Mouse (Mus musculus): ENCODE data around the gene Ifrd1.
"Not testable (repeated sequence)": the region's sequence is repeated elsewhere in the genome, so short reads cannot be mapped to it uniquely, and the experiment has no call there.

Ifrd1 gene

GRCm38 (mm10) chr12:40248454-40249180 is at the start of gene Ifrd1:
Gene Ifrd1 (minus strand): TSS chr12:40248504.
- no peak for DNase-seq

GRCm38 (mm10) chr12:40286539-40286938 is 38.2 kb upstream of the Ifrd1 start:
- peak; percentile 19 for DNase-seq

- DNase-seq: peak; percentile 88
Observed at GRCm38 (mm10) chr12:40280596-40281325, 32.5 kb upstream of the Ifrd1 start.

- DNase-seq: no peak
Observed at GRCm38 (mm10) chr12:40277581-40277980, 29.3 kb upstream of the Ifrd1 start.

GRCm38 (mm10) chr12:40274931-40275330 is 26.6 kb upstream of the Ifrd1 start:
- no peak for DNase-seq

DNA sequence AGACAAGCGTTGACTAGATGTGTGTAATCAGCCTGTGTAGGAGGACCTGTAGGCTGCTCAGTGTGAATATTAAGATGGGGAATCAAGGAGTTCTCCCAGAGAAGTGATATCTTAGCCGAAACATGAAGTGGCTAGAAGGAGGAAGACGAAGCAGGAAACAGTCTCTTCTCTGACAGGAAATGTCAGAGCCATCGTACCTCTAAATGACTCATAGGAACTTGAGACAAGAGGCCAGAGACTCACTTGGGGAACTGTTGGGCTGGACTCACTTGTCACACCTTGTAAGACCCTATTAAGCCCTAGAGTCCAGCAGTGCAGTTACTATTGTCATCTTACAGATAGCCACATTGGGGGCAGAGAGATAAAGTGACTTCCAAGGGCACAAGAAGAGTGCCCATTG is 25.0 kb upstream of the Ifrd1 start:
- no peak for DNase-seq

DNA sequence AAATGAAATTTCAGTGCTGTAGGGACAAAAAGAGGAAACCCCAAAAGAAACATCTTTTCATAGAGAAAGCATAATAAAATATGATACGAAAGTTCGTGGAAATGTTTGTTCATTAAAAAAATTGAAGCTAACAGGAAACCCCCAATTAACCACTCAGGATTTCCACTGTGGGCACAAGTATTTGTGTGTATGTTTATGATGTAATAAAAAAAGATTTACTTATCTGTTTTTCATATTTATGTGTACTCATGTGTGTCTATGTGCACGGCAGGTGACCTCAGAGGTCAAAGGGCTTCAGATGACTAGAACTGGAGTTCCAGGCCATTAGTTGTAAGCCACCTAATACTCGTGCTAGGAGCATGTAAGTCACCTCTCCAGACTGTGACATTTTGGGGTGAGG is 24.4 kb upstream of the Ifrd1 start:
- DNase-seq: no peak

- no peak for DNase-seq
Observed at GRCm38 (mm10) chr12:40268313-40268712, 20.0 kb upstream of the Ifrd1 start.

DNA sequence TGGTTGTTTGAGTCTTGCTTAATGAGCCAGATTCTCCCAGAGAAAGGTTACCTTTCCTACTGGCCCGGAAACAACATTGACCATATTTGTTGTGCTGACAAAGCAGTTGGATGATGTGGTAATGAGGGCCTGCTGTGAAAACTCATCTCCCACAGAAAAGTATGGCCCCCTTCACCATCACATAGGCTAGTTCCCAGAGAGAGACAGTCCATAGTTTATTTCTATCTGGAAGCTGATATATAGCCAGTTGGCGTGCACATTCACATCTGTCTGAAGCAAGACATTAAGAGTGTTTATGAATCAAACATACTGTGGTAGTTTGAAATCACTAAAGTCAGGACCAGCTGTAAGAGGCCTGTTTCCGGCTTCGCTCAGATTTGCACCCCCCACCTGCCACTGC is 15.4 kb upstream of the Ifrd1 start:
- no peak for DNase-seq

DNA sequence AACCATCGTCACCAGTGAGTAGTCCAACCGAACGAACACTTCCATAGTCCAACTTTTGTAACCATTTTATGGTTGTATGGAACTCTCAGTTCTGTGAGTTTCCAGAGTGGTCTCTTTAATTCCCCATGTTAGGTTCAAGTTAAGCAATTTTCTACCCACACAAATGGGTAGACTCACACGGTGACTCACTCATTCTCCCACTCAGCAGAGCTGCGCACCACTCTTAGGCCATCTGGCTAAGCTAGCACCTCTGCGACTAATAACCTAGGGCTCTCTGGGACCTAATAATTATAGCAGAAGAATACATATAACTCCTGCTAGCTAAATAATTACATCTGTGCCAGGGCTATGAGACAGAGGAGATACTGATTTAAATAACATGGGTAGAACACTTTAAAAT is 14.7 kb upstream of the Ifrd1 start:
- no peak for DNase-seq

DNA sequence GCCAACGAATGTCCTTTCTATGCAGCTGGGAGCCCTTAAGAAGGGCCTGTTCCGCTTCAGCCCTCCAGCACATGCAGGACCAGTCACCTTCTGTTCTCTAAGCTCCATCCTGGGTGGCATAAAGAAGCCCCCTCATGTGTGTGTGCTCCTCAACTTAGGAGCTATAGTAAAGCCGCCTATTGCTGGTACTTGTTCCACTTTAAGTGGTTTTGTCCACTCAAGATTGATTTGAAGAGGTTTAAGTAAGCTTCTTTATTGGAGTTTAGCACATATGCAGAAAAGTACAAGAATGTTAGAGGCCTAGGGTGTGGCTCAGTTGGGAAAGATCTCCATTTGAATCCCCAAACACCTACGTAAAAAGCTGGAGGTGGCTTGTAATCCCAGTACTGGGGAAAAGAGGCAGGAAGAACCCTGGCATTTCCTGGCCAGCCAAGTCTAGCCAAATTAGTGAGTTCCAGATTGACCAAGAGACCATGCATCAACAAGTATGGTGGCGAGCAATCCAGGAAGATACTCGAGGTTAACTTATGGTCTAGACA is 10.2 kb upstream of the Ifrd1 start:
- DNase-seq: no peak

DNA sequence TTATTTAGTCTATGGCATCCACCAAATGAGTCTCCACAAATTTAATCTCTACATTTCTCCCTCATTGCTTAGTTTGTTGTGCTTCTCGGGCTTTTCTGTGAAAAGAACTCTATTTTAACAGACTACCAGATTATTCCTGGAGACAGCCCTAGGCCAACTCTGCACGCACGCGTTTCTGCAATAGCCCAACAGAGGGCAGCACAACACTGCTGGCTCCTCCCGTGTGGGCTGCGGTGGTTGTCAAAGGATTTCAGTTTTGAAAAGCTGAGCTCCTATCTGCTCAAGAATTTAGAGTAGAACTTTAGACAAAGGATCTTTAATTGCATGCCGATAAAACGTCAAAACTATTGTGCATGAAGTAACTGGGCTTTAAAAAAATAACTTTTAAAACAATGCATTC is 8.9 kb upstream of the Ifrd1 start:
- peak; percentile 85 for DNase-seq

DNA sequence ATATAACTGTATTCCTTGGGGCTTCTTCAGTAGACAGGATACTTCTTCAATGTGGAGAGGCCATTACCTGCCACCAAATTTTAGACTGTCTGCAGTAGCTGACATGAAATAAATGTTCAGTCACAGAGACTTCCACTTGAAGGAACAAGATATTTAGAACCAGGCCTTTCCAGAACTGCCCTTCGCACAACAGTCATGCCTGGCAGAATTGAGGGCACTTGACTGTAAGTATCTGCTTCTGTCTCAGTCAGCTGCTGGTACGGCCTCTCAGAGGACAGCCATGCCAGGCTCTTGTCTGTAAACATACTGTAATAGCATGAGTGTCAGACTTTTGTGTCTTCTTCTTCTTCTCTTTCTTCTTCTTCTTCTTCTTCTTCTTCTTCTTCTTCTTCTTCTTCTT is 8.2 kb upstream of the Ifrd1 start:
- no peak for DNase-seq

DNA sequence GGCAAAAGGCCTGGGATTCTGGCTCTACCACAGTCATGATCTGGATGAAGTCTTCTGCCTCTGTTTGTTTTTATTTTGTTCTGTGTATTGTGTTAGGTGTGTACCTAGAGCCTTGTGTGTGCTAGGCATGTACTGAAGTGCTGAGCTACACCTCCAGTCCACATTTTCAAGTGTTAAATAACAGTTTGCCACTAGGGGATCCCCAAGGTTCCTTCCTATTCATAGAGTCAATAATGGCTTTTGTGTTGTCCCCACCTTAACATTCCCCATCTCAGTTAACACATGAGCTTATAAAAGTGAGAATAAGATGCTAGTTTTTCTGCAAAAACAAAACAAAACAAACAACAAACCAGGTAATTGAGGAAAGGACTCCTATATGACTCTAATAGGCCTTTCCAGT is 7.7 kb upstream of the Ifrd1 start:
- DNase-seq: no peak

DNA sequence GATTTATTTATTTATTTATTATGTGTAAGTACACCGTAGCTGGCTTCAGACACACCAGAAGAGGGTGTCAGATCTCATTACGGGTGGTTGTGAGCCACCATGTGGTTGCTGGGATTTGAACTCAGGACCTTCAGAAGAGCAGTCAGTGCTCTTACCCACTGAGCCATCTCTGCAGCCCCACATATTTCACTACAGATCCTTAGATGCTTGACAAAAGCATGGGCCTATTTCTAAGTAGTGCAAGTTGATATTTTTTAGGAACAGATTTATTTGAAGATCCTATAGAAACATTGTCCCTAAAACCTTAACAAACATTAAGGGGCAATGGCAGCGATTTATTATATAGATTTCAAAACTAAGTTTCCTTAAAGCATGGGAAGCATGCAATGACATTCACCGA is 7.0 kb upstream of the Ifrd1 start:
- DNase-seq: not testable (repeated sequence)

GRCm38 (mm10) chr12:40254729-40255128 is 6.4 kb upstream of the Ifrd1 start:
- DNase-seq: peak; percentile 19

DNA sequence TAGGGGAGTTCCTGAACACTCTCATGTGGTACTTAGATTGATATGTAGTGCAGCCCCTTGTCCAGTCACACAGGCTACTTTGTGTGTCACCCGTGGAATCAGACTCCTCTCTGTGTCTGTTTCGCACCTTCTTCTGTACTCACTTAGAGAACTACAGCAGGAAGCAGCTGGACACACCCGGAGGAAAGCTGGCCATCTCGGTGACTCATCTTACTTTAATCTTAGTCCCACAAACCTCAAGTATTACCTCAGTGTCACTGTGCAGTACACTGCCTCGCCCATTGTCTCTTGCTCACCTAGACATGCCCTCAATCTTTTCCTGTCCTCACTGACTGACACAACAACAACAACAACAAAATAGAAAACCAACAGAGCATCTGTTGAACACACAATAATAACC is 4.9 kb upstream of the Ifrd1 start:
- no peak for DNase-seq

GRCm38 (mm10) chr12:40250256-40250655 is 2.0 kb upstream of the Ifrd1 start:
- DNase-seq: no peak

- DNase-seq: peak; percentile 31
Observed at GRCm38 (mm10) chr12:40247976-40248375, 328 bp downstream of the Ifrd1 start.

GRCm38 (mm10) chr12:40247384-40247783 is 920 bp downstream of the Ifrd1 start:
- DNase-seq: no peak

- no peak for DNase-seq
Observed at GRCm38 (mm10) chr12:40245434-40245970, 2.8 kb downstream of the Ifrd1 start.

GRCm38 (mm10) chr12:40244926-40245325 is 3.4 kb downstream of the Ifrd1 start:
- DNase-seq: no peak

DNA sequence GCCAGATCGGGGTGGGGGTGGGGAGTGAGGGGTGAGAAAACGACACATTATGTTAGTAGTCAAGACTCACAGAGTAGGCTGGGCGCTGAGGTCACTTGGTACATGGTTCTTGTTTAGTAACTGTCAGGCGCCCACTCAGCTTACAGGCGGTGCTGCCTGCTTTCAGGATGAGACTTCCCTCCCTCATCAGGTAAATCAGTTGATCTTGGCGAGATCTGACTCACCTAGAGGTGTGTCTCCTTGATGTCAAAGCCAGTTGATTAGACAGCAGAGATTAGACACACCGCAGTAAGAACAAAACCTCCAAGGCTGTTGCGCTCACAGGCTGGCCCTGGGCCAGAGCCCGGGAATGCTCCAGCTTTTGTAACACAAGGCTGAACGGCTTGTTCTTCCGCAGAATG is 4.5 kb downstream of the Ifrd1 start:
- DNase-seq: no peak

- no peak for DNase-seq
Observed at GRCm38 (mm10) chr12:40243241-40243640, 5.1 kb downstream of the Ifrd1 start.

All from kidney, adult 9 months (tissue).